In the genomic region with DNA sequence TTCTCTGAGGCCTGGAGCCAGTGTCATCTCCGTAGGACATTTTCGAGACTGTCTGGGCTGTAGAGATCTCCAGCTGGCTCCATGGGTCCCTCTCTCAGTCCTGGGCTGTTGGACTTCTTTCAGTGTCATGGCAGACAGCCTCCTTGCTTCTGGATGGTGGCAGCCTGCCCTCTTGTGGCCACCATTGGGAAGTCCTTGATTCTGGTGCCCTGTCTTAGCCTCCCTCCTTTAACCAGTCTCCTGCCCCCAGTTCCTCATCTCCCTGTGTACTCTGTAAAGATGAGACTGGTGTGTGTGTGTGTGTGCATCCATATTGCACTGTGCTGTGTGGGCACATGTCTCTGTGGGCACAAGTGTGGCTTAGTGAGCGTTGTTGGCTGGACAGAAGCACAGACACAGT, we compare ENCODE assay signal across 9 mouse cellular contexts. TPM values are rescaled to one million over a fixed set of nuclear protein-coding genes. Genes with fewer than 3 reads are reported as not detected.
DNase-seq lines count a peak whose midpoint lies in the region; ATAC-seq lines count a peak whose summit lies in the region.
"Had no signal": no experiment of that assay in that cellular context is flagged by ENCODE, and none has a peak within 500 bp of the region (broad histone marks: within the 10 kb centered on the region; RNA-seq: fewer than 3 reads in every experiment).

No protein-coding gene starts in this region.

- DNase-seq in kidney, adult 18-20 months = peak; percentile 48
- peak; percentile 65 for DNase-seq in adipocyte (ENCODE audit: low spot score)
- peak; percentile 68 for DNase-seq in embryo, embryonic 10.5 days (ENCODE audit: low spot score)
- DNase-seq in hindbrain, embryonic 14.5 days (ENCODE audit: low spot score) = peak; percentile 65
- DNase-seq in left cerebral cortex, postnatal 4 days = peak; percentile 70

- H3K9me3 ChIP-seq in kidney, embryonic 15.5 days (replicated peaks) = no peaks in the 10 kb centered on the region
- no peaks in the 10 kb centered on the region for H3K9me3 ChIP-seq in hindbrain, embryonic 14.5 days (ENCODE audit: control insufficient read depth, low read length)
- H3K9me3 ChIP-seq in neural tube, embryonic 12.5 days = no peaks in the 10 kb centered on the region
- H3K9me3 ChIP-seq: limb, embryonic 15.5 days had no signal

- no peaks in the 10 kb centered on the region for H3K27me3 ChIP-seq in kidney, embryonic 15.5 days
- H3K27me3 ChIP-seq in hindbrain, embryonic 14.5 days (ENCODE audit: control insufficient read depth, insufficient read depth, low read length) = no peaks in the 10 kb centered on the region
- no peaks in the 10 kb centered on the region for H3K27me3 ChIP-seq in neural tube, embryonic 12.5 days (replicated peaks)
- H3K27me3 ChIP-seq: limb, embryonic 15.5 days had no signal

- no peak overlapping the region for H3K9ac ChIP-seq in kidney, embryonic 15.5 days
- H3K9ac ChIP-seq in hindbrain, embryonic 14.5 days = no peak overlapping the region
- no peak overlapping the region for H3K9ac ChIP-seq in neural tube, embryonic 12.5 days
- H3K9ac ChIP-seq: limb, embryonic 15.5 days had no signal

- WGBS in kidney, embryonic 15.5 days = 81% methylated on average over 3 of the region's 3 CpGs
- 79% methylated on average over 3 of the region's 3 CpGs for WGBS in hindbrain, embryonic 14.5 days
- 77% methylated on average over 3 of the region's 3 CpGs for WGBS in neural tube, embryonic 12.5 days

- H3K4me1 ChIP-seq in kidney, embryonic 15.5 days = no peaks in the 10 kb centered on the region
- no peaks in the 10 kb centered on the region for H3K4me1 ChIP-seq in hindbrain, embryonic 14.5 days (replicated peaks; ENCODE audit: control insufficient read depth, insufficient read depth, low read length)
- H3K4me1 ChIP-seq in neural tube, embryonic 12.5 days = no peaks in the 10 kb centered on the region
- H3K4me1 ChIP-seq: limb, embryonic 15.5 days had no signal

- H3K4me2 ChIP-seq in kidney, embryonic 15.5 days = no peak overlapping the region
- H3K4me2 ChIP-seq in hindbrain, embryonic 14.5 days (replicated peaks) = no peak overlapping the region
- no peak overlapping the region for H3K4me2 ChIP-seq in neural tube, embryonic 12.5 days (replicated peaks)
- H3K4me2 ChIP-seq: limb, embryonic 15.5 days had no signal

- no peak for ATAC-seq in kidney, embryonic 15.5 days (replicated peaks; ENCODE audit: low FRiP score)
- no peak; the same call in 1 of the 2 replicates for ATAC-seq in hindbrain, embryonic 14.5 days (ENCODE audit: low FRiP score)
- ATAC-seq in neural tube, embryonic 12.5 days (ENCODE audit: low FRiP score, low read depth) = peak; percentile 39; the same call in 1 of the 2 replicates
- no peak for ATAC-seq in monocyte, adult 5-6 weeks (replicated peaks; ENCODE audit: insufficient number of reproducible peaks, low FRiP score, low TSS enrichment, poor library complexity, severe bottlenecking)

- H3K36me3 ChIP-seq in kidney, embryonic 15.5 days = no peaks in the 10 kb centered on the region
- peaks cover 96% of the 10 kb centered on the region for H3K36me3 ChIP-seq in hindbrain, embryonic 14.5 days (replicated peaks; ENCODE audit: control insufficient read depth, insufficient read depth)
- peaks cover 77% of the 10 kb centered on the region for H3K36me3 ChIP-seq in neural tube, embryonic 12.5 days
- H3K36me3 ChIP-seq: limb, embryonic 15.5 days had no signal

- H3K27ac ChIP-seq in kidney, embryonic 15.5 days = no peak overlapping the region
- no peak overlapping the region for H3K27ac ChIP-seq in hindbrain, embryonic 14.5 days
- H3K27ac ChIP-seq in neural tube, embryonic 12.5 days = no peak overlapping the region
- H3K27ac ChIP-seq: limb, embryonic 15.5 days had no signal

- no peak overlapping the region for H3K4me3 ChIP-seq in kidney, embryonic 15.5 days (replicated peaks)
- no peak overlapping the region for H3K4me3 ChIP-seq in hindbrain, embryonic 14.5 days (replicated peaks; ENCODE audit: low read length)
- H3K4me3 ChIP-seq in neural tube, embryonic 12.5 days = no peak overlapping the region
- H3K4me3 ChIP-seq: limb, embryonic 15.5 days had no signal

- intact Hi-C loops in left cerebral cortex, postnatal 4 days (cut with DNase I) = no loop called here

RNA-seq across cellular contexts. Expression of a gene that starts 46.6 kb away (rescaled TPM):
- 11.7 and 18.2 TPM in 2 replicates for polyA plus RNA-seq in kidney, embryonic 15.5 days (2015; fragmentation: Nextera tagmentation; extraction: Ambion mirVana)
- 907 and 1,000 TPM in 2 replicates for polyA plus RNA-seq in hindbrain, embryonic 14.5 days (2014; fragmentation: Nextera tagmentation; extraction: Ambion mirVana)
- total RNA-seq in left cerebral cortex, postnatal 4 days (2021) = 1,000 to 10,000 TPM; 1,527 to 1,566 TPM
- 660 and 714 TPM in 2 replicates for polyA plus RNA-seq in neural tube, embryonic 12.5 days (2016; fragmentation: Nextera tagmentation; extraction: Ambion mirVana)
- 0.29 to 0.68 TPM in 2 of 3 replicates, not detected in the other for total RNA-seq in monocyte, adult 5-6 weeks (2017)

RNA-seq across cellular contexts. Expression of a gene that starts 48.3 kb away (rescaled TPM):
- 21.9 and 24.4 TPM in 2 replicates for polyA plus RNA-seq in kidney, embryonic 15.5 days (2015; fragmentation: Nextera tagmentation; extraction: Ambion mirVana)
- polyA plus RNA-seq in hindbrain, embryonic 14.5 days (2014; fragmentation: Nextera tagmentation; extraction: Ambion mirVana) = 2.4 and 3.1 TPM in 2 replicates
- 1 to 10 TPM; 6.6 to 7.9 TPM for total RNA-seq in left cerebral cortex, postnatal 4 days (2021)
- polyA plus RNA-seq in neural tube, embryonic 12.5 days (2016; fragmentation: Nextera tagmentation; extraction: Ambion mirVana) = 14.4 and 19.3 TPM in 2 replicates
- 0.43 to 1.4 TPM (median 0.78 TPM) in 3 replicates for total RNA-seq in monocyte, adult 5-6 weeks (2017)

RNA-seq across cellular contexts. Expression of a gene that starts 49.9 kb away (rescaled TPM):
- 22.5 and 22.8 TPM in 2 replicates for polyA plus RNA-seq in kidney, embryonic 15.5 days (2015; fragmentation: Nextera tagmentation; extraction: Ambion mirVana)
- 4.6 and 5.8 TPM in 2 replicates for polyA plus RNA-seq in hindbrain, embryonic 14.5 days (2014; fragmentation: Nextera tagmentation; extraction: Ambion mirVana)
- total RNA-seq in left cerebral cortex, postnatal 4 days (2021) = 1 to 10 TPM; 4.2 TPM
- 8.9 and 9.0 TPM in 2 replicates for polyA plus RNA-seq in neural tube, embryonic 12.5 days (2016; fragmentation: Nextera tagmentation; extraction: Ambion mirVana)
- total RNA-seq in monocyte, adult 5-6 weeks (2017) = 0.21 TPM in 1 of 3 replicates, not detected in the others

Comparison
In these comparisons a context has a peak if more than half of its experiments do, and no peak if none do; other contexts are left out.
1. RNA of a gene that starts 46.6 kb away (polyA plus RNA-seq): 907 to 1,000 TPM in hindbrain, embryonic 14.5 days and 660 to 714 TPM in neural tube, embryonic 12.5 days; 11.7 to 18.2 TPM in kidney, embryonic 15.5 days; every median in the first group is over 10 times any median in the second.
2. Peak in every context shown above with its lines, with median percentiles within 50 percentile points of each other: DNase-seq.